Mouse (Mus musculus): ENCODE measurements around the gene Best1. TPM values are rescaled to one million over a fixed set of nuclear protein-coding genes. Genes with fewer than 3 reads are reported as not detected.

Best1 gene
- 0.39 and 0.54 TPM in 2 replicates for polyA plus RNA-seq (2015; fragmentation: Nextera tagmentation; extraction: Ambion mirVana)

DNA sequence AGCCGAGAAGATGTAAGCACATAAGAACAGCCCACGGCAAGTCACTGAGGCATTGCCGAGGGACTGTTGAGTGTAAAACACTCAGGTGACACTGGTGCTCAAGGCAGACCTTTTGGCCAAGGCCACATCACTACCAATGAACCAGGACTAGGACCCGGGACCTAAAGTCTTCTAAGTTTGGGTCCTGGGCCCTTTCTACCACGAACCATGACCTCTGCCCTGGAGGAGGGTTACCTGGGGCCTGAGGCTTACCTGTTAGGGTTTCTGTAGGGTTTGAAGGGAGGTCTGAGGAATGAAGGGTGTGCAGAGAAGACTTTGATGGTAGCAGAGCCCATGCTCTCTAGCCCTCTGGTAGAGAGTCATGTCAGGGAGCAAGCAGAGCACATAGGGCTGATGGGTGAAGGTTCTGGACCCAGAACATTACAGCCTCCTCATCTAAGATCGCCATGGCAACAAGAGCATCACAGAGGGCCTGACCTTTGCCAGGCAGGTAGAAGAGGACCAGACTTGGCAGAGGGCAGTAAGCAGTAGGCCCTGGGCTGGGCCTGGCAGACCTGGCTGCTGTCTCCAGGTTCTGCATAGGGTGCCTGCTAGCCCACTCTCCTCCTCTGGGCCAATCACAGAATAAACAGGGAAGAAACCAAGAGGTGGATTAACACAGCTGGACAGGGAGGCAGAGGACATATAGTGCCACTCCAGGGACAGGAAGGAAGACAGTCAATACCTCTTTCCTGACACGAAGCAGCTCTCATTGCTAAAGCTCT lies at the start of gene Best1, which contains the start of gene Rab3il1:
TSS of gene Best1 (minus strand) at position 428 of the 764 bp plus-strand sequence.
TSS of gene Rab3il1 (plus strand) at position 464 of the 764 bp plus-strand sequence.
- DNase-seq (ENCODE audit: low spot score): no peak

DNA sequence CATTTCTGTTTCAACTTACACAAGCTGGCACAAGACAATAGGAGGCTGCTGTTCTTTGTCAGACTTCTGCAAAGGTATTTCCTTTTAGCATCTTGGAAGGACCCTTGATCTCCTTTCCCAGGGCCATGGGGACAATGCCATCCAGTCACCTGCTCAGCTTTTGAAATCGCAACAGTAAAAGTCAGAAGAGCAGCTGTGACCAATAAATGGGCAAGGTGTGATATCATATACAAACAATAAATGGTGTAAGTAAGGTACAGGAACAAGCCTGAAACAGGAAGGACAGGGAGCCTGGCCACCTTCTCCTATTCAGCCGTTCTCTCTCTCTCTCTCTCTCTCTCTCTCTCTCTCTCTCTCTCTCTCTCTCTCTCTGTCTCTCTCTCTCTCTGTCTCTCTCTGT lies 49.0 kb upstream of the Best1 start:
- DNase-seq (ENCODE audit: low spot score): no peak

DNA sequence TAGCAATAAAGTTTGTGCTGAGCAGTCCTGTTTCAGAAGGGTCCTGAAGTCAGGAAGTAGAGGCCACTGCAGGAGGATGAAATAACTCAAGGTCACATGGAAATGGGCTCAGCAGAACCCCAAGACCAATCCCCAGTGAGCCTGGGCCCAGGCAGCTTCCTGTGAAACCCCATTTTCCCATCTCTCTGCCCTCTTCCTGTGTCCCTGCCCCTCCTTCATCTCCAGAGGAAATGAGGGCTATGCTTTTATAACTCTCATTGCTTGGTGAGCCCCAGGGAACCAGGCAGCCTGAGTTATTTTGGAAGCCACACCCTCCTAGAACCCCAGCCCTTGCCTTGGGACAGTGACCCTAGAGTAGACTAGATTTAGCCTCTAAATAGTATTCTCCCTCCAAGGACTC lies 48.1 kb upstream of the Best1 start:
- no peak for DNase-seq (ENCODE audit: low spot score)

GRCm38 (mm10) chr19:10046983-10047382 lies 45.5 kb upstream of the Best1 start:
- DNase-seq (ENCODE audit: low spot score): no peak

- DNase-seq (ENCODE audit: low spot score): no peak
Measured at GRCm38 (mm10) chr19:10046346-10046745, 44.9 kb upstream of the Best1 start.

DNA sequence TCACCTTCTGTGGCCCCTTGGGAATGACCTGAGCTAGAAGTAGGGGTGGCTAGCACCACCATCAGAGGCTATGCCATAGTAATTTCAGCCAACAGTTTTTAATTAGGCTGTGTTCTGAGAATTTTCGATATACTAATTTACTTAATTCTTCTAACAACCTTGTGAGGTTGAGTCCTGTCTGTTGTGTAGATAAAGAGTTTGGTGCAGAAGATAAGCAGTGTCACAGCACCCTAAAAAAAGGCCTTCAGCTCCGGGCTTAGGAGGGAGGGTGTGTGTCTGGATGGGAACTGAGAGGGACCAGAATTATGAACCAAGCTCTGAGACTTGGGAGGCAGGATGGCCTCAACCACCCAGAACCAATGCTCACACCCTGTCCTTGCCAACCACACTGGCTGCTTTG lies 44.3 kb upstream of the Best1 start:
- DNase-seq (ENCODE audit: low spot score): no peak

DNA sequence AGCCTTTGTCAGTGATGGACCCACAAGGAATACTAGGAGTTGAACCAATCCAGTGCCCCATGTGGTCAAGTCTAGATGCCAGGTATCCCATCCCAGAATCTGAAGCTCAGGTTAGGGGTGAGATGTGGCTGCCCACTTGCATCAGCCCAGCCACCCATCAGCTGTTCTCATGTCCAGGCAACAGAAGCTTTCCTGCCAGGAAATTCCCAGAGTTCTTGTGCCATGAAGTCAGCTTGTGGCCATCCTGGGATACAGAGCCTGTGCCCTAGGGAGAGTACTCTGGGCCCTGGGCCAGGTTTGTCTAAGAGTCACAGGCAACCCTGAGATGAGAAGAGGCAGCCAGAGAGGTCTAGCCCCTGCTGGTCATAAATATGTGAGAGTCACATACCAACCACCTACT lies 42.2 kb upstream of the Best1 start:
- no peak for DNase-seq (ENCODE audit: low spot score)

DNA sequence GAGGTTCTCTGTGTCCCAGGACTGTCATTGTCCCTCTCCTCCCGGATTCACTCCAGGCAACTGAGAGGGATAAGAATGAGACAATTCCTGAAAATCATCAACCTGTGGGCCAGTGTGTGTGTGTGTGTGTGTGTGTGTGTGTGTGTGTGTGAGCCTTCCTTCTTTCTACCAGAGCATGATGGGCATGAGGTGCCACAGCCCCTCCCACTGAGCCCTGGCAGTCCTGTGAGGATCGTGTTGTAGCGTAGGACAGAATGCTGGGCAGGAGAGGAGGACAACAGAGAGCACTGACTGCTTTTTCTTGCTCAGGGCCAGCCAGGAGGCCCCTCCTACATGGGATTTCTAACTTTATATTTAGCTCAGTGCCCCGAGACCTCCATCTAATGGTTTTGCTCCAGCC lies 41.4 kb upstream of the Best1 start:
- DNase-seq (ENCODE audit: low spot score): no peak

- DNase-seq (ENCODE audit: low spot score): no peak
Measured at GRCm38 (mm10) chr19:10042232-10042631, 40.8 kb upstream of the Best1 start.

DNA sequence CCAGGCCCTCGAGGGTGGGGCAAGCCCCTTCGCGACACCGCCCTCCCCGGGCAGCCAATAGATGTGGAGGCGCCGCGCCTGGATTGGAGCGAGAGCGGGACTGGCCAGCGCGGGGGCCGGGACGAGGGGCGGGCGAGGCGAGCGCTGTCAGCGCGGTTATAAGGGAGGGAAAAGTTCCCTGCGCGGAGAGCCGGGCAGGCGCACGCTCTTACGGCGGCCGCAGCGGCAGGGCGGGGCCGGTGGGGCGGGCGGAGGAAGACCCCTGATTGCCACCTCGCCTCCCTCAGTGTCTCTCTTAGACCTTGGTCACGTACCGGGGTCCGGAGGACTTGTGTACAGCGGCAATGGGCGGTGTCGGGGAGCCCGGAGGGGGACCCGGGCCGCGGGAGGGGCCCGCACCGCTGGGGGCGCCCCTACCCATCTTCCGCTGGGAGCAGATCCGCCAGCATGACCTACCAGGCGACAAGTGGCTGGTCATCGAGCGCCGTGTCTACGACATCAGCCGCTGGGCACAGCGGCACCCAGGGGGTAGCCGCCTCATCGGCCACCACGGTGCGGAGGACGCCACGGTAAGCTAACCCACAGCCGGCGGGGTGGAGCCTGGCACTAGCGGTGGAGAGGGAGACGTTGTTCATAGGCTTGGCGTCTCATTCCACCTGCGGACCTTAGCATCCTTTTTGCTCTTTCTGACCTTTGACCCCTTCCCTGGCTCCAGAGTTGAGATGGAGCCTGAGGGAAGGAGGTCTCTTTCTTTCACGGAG lies 40.1 kb upstream of the Best1 start, which contains the start of gene Fads3:
TSS of gene Fads3 (plus strand) at position 182 of the 761 bp plus-strand sequence.
- DNase-seq (ENCODE audit: low spot score): peak; percentile 38

DNA sequence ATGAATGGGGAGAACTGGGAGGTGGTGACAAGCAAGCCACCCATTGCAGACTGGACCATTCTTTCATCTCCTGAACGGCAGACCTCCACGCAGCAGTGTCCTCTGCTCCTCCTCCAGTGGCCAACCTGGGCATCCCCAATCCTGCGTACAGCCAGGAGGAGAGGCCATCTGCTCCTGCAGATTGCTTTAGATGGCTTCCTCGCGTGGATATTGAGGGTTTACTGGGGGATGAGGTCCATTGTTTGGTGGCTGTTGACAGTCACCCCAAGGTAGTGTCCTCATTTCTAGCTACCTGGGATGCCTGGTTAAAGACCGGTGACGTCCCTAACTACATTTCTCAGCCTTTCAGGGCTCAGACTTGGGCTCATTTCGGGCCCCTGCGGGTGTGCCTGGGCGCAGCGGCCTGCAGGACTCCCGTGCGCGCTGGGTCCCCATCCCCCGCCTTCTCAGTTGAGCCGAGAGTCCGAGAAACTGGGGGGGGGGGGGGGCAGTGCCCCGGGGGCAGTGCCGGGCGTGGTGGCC lies 39.5 kb upstream of the Best1 start:
- no peak for DNase-seq (ENCODE audit: low spot score)

DNA sequence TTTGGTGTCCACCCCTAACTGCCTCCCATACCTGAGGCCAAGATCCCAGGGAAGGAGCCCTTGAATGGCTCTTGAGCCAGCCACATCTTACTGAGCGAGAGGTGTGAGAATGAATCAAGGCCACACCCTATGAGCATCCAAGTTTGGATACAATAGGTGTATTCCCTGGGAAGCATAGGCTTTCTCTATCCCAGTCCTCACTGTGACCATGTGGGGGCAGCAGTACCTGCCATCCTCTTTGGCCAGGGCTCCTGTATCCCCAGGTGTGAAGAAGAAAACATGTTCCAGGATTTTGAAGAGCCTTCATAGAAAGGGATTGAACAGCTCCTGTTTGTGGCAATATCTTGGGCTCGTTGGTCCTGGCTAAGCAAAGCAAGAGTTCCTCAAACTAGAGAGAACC lies 38.2 kb upstream of the Best1 start:
- DNase-seq (ENCODE audit: low spot score): no peak

GRCm38 (mm10) chr19:10038910-10039309 lies 37.5 kb upstream of the Best1 start:
- no peak for DNase-seq (ENCODE audit: low spot score)

DNA sequence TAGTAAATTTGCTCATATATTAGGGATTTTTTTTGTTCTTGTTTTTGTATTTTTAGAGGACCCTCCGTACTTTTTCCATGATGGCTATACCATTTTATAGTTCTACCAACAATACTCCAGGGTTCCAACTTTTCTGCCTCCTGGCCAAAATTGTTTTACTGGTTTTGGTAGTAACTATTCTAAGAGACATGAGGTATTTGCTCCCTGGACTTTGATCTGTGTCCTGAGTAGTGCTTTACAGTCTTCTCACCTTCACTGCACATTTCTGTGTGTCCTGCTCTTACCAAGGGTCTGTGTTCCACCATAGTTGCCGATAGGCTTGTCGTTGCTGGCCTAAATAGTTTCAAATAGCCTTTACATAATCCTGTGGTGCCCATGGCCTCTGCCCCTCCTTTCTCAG lies 36.9 kb upstream of the Best1 start:
- DNase-seq (ENCODE audit: low spot score): no peak

GRCm38 (mm10) chr19:10037534-10037933 lies 36.1 kb upstream of the Best1 start:
- no peak for DNase-seq (ENCODE audit: low spot score)

DNA sequence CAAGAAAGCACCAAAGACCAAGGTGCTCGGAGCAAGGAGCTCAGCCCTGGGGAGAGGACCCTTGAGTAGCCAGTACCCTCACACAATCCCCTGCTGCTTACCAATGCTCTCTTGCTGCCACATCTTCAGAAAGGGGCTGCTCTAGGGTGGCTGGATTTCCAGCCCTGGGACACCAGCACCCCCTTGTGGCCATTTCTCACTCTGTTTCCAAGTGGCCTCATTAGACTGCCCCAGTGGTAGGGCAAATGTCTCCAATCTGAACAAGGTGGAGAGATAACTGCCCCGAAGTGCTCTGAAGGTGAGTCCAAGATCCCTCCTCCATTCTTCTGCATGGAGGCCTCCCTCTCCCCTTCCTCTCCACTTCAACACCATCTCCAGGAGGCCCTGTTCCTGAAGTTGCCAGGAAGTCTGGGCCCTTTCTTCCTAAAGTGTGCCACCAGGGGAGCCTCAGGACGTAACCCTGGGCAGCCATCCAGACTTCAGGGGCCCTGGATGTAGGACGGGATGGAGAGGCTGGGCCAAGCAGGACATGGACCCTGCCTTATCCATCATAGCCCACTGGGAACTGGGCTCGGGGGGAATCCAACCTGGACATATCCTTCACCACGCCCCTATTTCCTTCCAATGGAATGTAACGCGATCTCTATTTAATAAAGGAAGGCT lies 33.5 kb upstream of the Best1 start:
- peak; percentile 83 for DNase-seq (ENCODE audit: low spot score)

GRCm38 (mm10) chr19:10034356-10034755 lies 32.9 kb upstream of the Best1 start:
- no peak for DNase-seq (ENCODE audit: low spot score)

GRCm38 (mm10) chr19:10033211-10033973 lies 32.0 kb upstream of the Best1 start:
- peak; percentile 79 for DNase-seq (ENCODE audit: low spot score)

- no peak for DNase-seq (ENCODE audit: low spot score)
Measured at GRCm38 (mm10) chr19:10029746-10030145, 28.3 kb upstream of the Best1 start.

DNA sequence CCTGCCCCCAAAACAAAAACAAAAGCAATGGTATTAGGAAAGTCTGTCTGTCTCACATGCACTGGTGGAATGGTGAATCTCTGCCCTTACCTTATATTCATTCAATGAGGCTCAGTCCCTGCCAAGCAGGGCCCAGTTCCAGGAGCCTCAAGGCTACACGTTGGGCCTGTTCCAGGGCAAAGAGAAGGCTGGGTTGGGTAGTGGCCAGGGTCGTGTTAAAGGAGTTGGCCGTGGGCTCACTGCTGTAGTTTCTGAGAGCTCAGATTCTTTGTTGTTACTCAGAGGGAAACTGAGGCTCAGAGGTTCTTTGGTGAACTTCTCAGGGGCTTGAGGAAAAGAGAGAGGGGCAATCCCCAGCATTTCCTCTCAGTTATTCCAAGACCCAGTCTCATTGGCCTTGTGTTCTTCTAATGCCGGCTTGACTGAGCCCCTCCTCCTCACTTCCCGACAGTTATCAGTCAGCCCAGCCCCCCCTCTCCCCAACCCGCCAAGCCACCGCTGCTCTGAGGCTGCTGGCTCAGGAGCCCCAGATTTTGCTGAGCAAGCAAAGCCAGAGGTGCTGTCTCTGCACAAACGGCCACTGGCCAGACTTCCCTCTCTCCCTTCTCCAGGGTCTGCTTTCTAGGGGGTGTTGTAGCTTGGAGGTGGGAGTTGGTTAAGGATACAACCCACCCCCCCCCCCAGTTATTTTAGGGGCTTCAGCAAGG lies 23.9 kb upstream of the Best1 start:
- no peak for DNase-seq (ENCODE audit: low spot score)
